Mouse (Mus musculus) mammary gland, adult 2 months (tissue): ENCODE results near the gene Skint10. TPM values are rescaled to one million over a fixed set of nuclear protein-coding genes. Genes with fewer than 3 reads are reported as not detected.

Experiments used
- polyA plus RNA-seq: library from polyadenylated mRNA; depleted of rRNA; stranded (reverse); fragments of >200 nt; gene quantifications from 2 replicates; pipeline ENCODE4 v1.2.3, GENCODE M21; 2012; ENCODE audit warnings: low replicate concordance; rRNA removed

Gene Skint10
- polyA plus RNA-seq: 0.89 TPM in 1 of 2 replicates, not detected in the other

GRCm38 (mm10) chr4:112774766-112775165 lies at the start of gene Skint10:
Gene Skint10 (minus strand): TSS chr4:112774866.

Other genes starting within 250 kb of the Skint10 start
- 0.14 TPM in 1 of 2 replicates, not detected in the other for gene Skint2, start 217.7 kb downstream of the Skint10 start, polyA plus RNA-seq